Mouse (Mus musculus) heart, postnatal 0 days (tissue): ENCODE results near the gene Epo. TPM values are rescaled to one million over a fixed set of nuclear protein-coding genes. Genes with fewer than 3 reads are reported as not detected.

Source experiments
- ATAC-seq: fragments of 200-750 bp; cut with Nextera tagmentation; 2 replicates; pipeline ENCODE4 v1.8.0; 2017; ENCODE audit warnings: low read depth, moderate number of reproducible peaks, moderate library complexity; ENCODE audit not compliant: insufficient read depth
- DNase-seq: peaks from one replicate; pipeline ENCODE4 v3.0.0-alpha.2; 2016; ENCODE audit warnings: low spot score
- H3K27ac ChIP-seq: fragments of 300-500 bp; sonication (generic); 2 replicates; pipeline ENCODE4 v1.5.1; 2014; ENCODE audit warnings: low read depth, mild to moderate bottlenecking
- H3K27me3 ChIP-seq: fragments of 300-500 bp; sonication (generic); 2 replicates; pipeline ENCODE4 v1.6.1; 2014; ENCODE audit warnings: low read length, mixed read lengths; ENCODE audit not compliant: control insufficient read depth, insufficient read depth
- H3K36me3 ChIP-seq: fragments of 300-500 bp; sonication (generic); replicated peaks from 2 replicates; pipeline ENCODE4 v1.6.1; 2014; ENCODE audit warnings: low read length, mixed read lengths; ENCODE audit not compliant: control insufficient read depth, insufficient read depth
- H3K4me1 ChIP-seq: fragments of 300-500 bp; sonication (generic); 2 replicates; pipeline ENCODE4 v1.6.1; 2014; ENCODE audit warnings: antibody characterized with exemption; ENCODE audit not compliant: control insufficient read depth, insufficient read depth
- H3K4me2 ChIP-seq: fragments of 300-500 bp; sonication (generic); 2 replicates; pipeline ENCODE4 v1.6.1; 2014; ENCODE audit warnings: low read depth, mild to moderate bottlenecking, low read length, moderate library complexity
- H3K4me3 ChIP-seq: fragments of 300-500 bp; sonication (generic); 2 replicates; pipeline ENCODE4 v1.5.1; 2014; ENCODE audit warnings: low read depth, low read length
- H3K9ac ChIP-seq: fragments of 300-500 bp; sonication (generic); replicated peaks from 2 replicates; pipeline ENCODE4 v1.6.1; 2014; ENCODE audit warnings: low read depth, low read length, mixed read lengths
- H3K9me3 ChIP-seq: fragments of 300-500 bp; sonication (generic); replicated peaks from 2 replicates; pipeline ENCODE4 v1.6.1; 2016; ENCODE audit warnings: low read length; ENCODE audit not compliant: control insufficient read depth
- CTCF ChIP-seq: IDR thresholded peaks from 2 replicates; pipeline ENCODE4 v1.5.1; 2016; ENCODE audit warnings: antibody characterized with exemption, control low read depth, low read depth
- EP300 ChIP-seq: IDR thresholded peaks from 2 replicates; pipeline ENCODE4 v1.6.1; 2016; ENCODE audit warnings: antibody characterized with exemption, low read depth
- WGBS: fragments of 180-500 bp; shearing (Covaris S2); extraction: QIAGEN DNeasy Blood & Tissue Kit; methylation state at CpG from one replicate; pipeline ENCODE4 v1.1.7; 2014; 5-methylcytosine and 5-hydroxymethylcytosine counted together
- polyA plus RNA-seq: library from polyadenylated mRNA; unstranded; fragments of >200 nt; fragmentation: Nextera tagmentation; extraction: Ambion mirVana; gene quantifications from 2 replicates; pipeline ENCODE4 v1.2.1, GENCODE M21; 2015
- total RNA-seq: library from RNA; depleted of rRNA; stranded (reverse); fragments of >200 nt; gene quantifications from 2 replicates; pipeline ENCODE4 v1.2.3, GENCODE M21; 2014; ENCODE audit warnings: low replicate concordance

Gene Epo
- total and polyA plus RNA-seq, 2 experiments from 2014 or later, result not detected

- Histone ChIP-seq H3K4me1 (peaks cover 12% of the 10 kb centered on the region; the same call in 1 of the 2 replicates), H3K4me2 (no peak overlapping the region), H3K9ac (no peak overlapping the region), H3K27me3 (no peaks in the 10 kb centered on the region), H3K27ac (no peak overlapping the region), H3K36me3 (no peaks in the 10 kb centered on the region), H3K4me3 (no peak overlapping the region), H3K9me3 (no peaks in the 10 kb centered on the region)
- WGBS, result 90% methylated on average over 7 of the region's 7 CpGs
- no peak for DNase-seq
- ATAC-seq, result no peak
- TF ChIP-seq CTCF (no peak), EP300 (no peak)
Measured at GRCm38 (mm10) chr5:137500186-137500585, 32.9 kb downstream of the Epo start.

GRCm38 (mm10) chr5:137493831-137494230 lies 39.2 kb downstream of the Epo start:
- no peak overlapping the region for H3K9ac ChIP-seq
- H3K4me3 ChIP-seq, result no peak overlapping the region
- H3K4me2 ChIP-seq, result no peak overlapping the region
- H3K36me3 ChIP-seq, result no peaks in the 10 kb centered on the region
- DNase-seq (peak; percentile 65), ATAC-seq (peak; percentile 65)
- 53% methylated on average over 13 of the region's 13 CpGs for WGBS
- H3K9me3 ChIP-seq, result no peaks in the 10 kb centered on the region
- H3K4me1 ChIP-seq, result no peaks in the 10 kb centered on the region
- no peak overlapping the region for H3K27ac ChIP-seq
- no peaks in the 10 kb centered on the region for H3K27me3 ChIP-seq
- TF ChIP-seq CTCF (no peak), EP300 (no peak)

- 46% methylated on average over 4 of the region's 4 CpGs for WGBS
- Histone ChIP-seq H3K4me1 (no peaks in the 10 kb centered on the region), H3K36me3 (no peaks in the 10 kb centered on the region), H3K27me3 (peaks cover 9% of the 10 kb centered on the region), H3K4me2 (no peak overlapping the region), H3K27ac (no peak overlapping the region), H3K9ac (no peak overlapping the region), H3K9me3 (no peaks in the 10 kb centered on the region), H3K4me3 (no peak overlapping the region)
- ATAC-seq (no peak), DNase-seq (no peak)
- TF ChIP-seq CTCF (no peak), EP300 (no peak)
Measured at GRCm38 (mm10) chr5:137491559-137491958, 41.5 kb downstream of the Epo start.

GRCm38 (mm10) chr5:137487616-137488015 lies 45.4 kb downstream of the Epo start:
- peaks cover 34% of the 10 kb centered on the region for H3K27me3 ChIP-seq
- ATAC-seq, result no peak
- 82% methylated on average over 7 of the region's 7 CpGs for WGBS

GRCm38 (mm10) chr5:137485851-137486155 lies 47.2 kb downstream of the Epo start:
- WGBS, result 5% methylated on average over 17 of the region's 17 CpGs
- H3K4me2 ChIP-seq, result no peak overlapping the region
- DNase-seq, result no peak
- H3K27ac ChIP-seq, result no peak overlapping the region
- H3K36me3 ChIP-seq, result no peaks in the 10 kb centered on the region
- no peaks in the 10 kb centered on the region for H3K4me1 ChIP-seq
- peaks cover 34% of the 10 kb centered on the region for H3K27me3 ChIP-seq
- no peak overlapping the region for H3K4me3 ChIP-seq
- no peak for ATAC-seq
- no peak overlapping the region for H3K9ac ChIP-seq
- no peak for TF ChIP-seq CTCF
- TF ChIP-seq EP300, result no peak
- H3K9me3 ChIP-seq, result no peaks in the 10 kb centered on the region

More at GRCm38 (mm10) chr5:137487616-137488015, 45.4 kb downstream of the Epo start:
- DNase-seq, result no peak
- no peak for TF ChIP-seq EP300
- TF ChIP-seq CTCF, result no peak
- H3K4me1 ChIP-seq, result no peaks in the 10 kb centered on the region
- no peaks in the 10 kb centered on the region for H3K36me3 ChIP-seq
- no peak overlapping the region for H3K27ac ChIP-seq
- no peak overlapping the region for H3K4me3 ChIP-seq
- H3K9me3 ChIP-seq, result no peaks in the 10 kb centered on the region
- H3K9ac ChIP-seq, result no peak overlapping the region
- H3K4me2 ChIP-seq, result no peak overlapping the region

GRCm38 (mm10) chr5:137485071-137485850 lies 47.8 kb downstream of the Epo start:
- Histone ChIP-seq H3K27ac (no peak overlapping the region), H3K4me3 (no peak overlapping the region), H3K36me3 (no peaks in the 10 kb centered on the region), H3K4me2 (no peak overlapping the region), H3K9ac (no peak overlapping the region), H3K27me3 (peaks cover 34% of the 10 kb centered on the region), H3K9me3 (no peaks in the 10 kb centered on the region), H3K4me1 (no peaks in the 10 kb centered on the region)
- TF ChIP-seq EP300 (no peak), CTCF (no peak)
- 13% methylated on average over 30 of the region's 30 CpGs for WGBS
- DNase-seq (no peak), ATAC-seq (no peak)
